Mouse (Mus musculus) hindbrain, embryonic 10.5 days (tissue): ENCODE results near the gene Vamp3. TPM values are rescaled to one million over a fixed set of nuclear protein-coding genes. Genes with fewer than 3 reads are reported as not detected.

Source experiments
- DNase-seq: peaks from one replicate; pipeline ENCODE4 v3.0.0-alpha.2; 2017; ENCODE audit warnings: low spot score
- H3K27ac ChIP-seq: fragments of 300-500 bp; sonication (generic); 2 replicates; pipeline ENCODE4 v1.5.1; 2016; ENCODE audit warnings: mild to moderate bottlenecking, moderate library complexity
- H3K27me3 ChIP-seq: fragments of 300-500 bp; sonication (generic); 2 replicates; pipeline ENCODE4 v1.6.1; 2016; ENCODE audit warnings: mild to moderate bottlenecking; ENCODE audit not compliant: poor library complexity, insufficient read depth, severe bottlenecking
- H3K36me3 ChIP-seq: fragments of 300-500 bp; sonication (generic); 2 replicates; pipeline ENCODE4 v1.6.1; 2016; ENCODE audit warnings: mild to moderate bottlenecking, moderate library complexity
- H3K4me1 ChIP-seq: fragments of 300-500 bp; sonication (generic); replicated peaks from 2 replicates; pipeline ENCODE4 v1.6.1; 2016; ENCODE audit warnings: mild to moderate bottlenecking
- H3K4me3 ChIP-seq: fragments of 300-500 bp; sonication (generic); 2 replicates; pipeline ENCODE4 v1.5.1; 2016; ENCODE audit warnings: mild to moderate bottlenecking, moderate library complexity
- H3K9me3 ChIP-seq: fragments of 300-500 bp; sonication (generic); 2 replicates; pipeline ENCODE4 v1.6.1; 2016; ENCODE audit warnings: mild to moderate bottlenecking, moderate library complexity
- WGBS: fragments of 180-500 bp; shearing (Covaris S2); methylation state at CpG from one replicate; pipeline ENCODE4 v1.1.7; 2016; 5-methylcytosine and 5-hydroxymethylcytosine counted together
- polyA plus RNA-seq: library from polyadenylated mRNA; unstranded; fragments of >200 nt; fragmentation: Nextera tagmentation; extraction: Ambion mirVana; gene quantifications from 2 replicates; pipeline ENCODE4 v1.2.1, GENCODE M21; 2016

Gene Vamp3
- 105 and 123 TPM in 2 replicates for polyA plus RNA-seq

- Histone ChIP-seq H3K4me3 (peak within 1 kb of the TSS; percentile 94), H3K27me3 (no peaks in the 10 kb centered on the region), H3K9me3 (no peaks in the 10 kb centered on the region), H3K36me3 (peaks cover 53% of the 10 kb centered on the region), H3K27ac (peak within 1 kb of the TSS; percentile 95), H3K4me1 (peaks cover 21% of the 10 kb centered on the region)
- WGBS, result under 1% methylated on average over 114 of the region's 114 CpGs
- peak; percentile 99 for DNase-seq
Measured at GRCm38 (mm10) chr4:151057347-151058321, at the start of gene Vamp3. Vamp3 (minus strand) TSS chr4:151057963.

- Histone ChIP-seq H3K27ac (no peak overlapping the region; the same call in 1 of the 2 replicates), H3K4me1 (peaks cover 44% of the 10 kb centered on the region), H3K36me3 (peaks cover 21% of the 10 kb centered on the region), H3K27me3 (peaks cover 35% of the 10 kb centered on the region), H3K4me3 (peak overlapping the region; percentile 94), H3K9me3 (0 out of 2 replicates have a peak, but pooled peaks cover 6% of the 10 kb centered on the region)
- DNase-seq, result peak; percentile 9
- WGBS, result 41% methylated on average over 10 of the region's 10 CpGs
Measured at GRCm38 (mm10) chr4:151106468-151106867, 48.7 kb upstream of the Vamp3 start.

GRCm38 (mm10) chr4:151105886-151106285 is 48.1 kb upstream of the Vamp3 start:
- WGBS, result 88% methylated on average over 6 of the region's 6 CpGs
- 0 out of 2 replicates have a peak, but pooled peaks cover 9% of the 10 kb centered on the region for H3K9me3 ChIP-seq
- no peak for DNase-seq
- no peak overlapping the region for H3K27ac ChIP-seq
- 0 out of 2 replicates have a peak overlapping the region, but pooled peaks have one; percentile 94 for H3K4me3 ChIP-seq
- H3K4me1 ChIP-seq, result peaks cover 44% of the 10 kb centered on the region
- H3K36me3 ChIP-seq, result peaks cover 24% of the 10 kb centered on the region
- peaks cover 29% of the 10 kb centered on the region for H3K27me3 ChIP-seq

- 90% methylated on average over 10 of the region's 10 CpGs for WGBS
- Histone ChIP-seq H3K27ac (no peak overlapping the region), H3K4me3 (no peak overlapping the region), H3K9me3 (0 out of 2 replicates have a peak, but pooled peaks cover 9% of the 10 kb centered on the region), H3K4me1 (peaks cover 41% of the 10 kb centered on the region), H3K27me3 (peaks cover 12% of the 10 kb centered on the region), H3K36me3 (peaks cover 29% of the 10 kb centered on the region)
- DNase-seq, result no peak
Measured at GRCm38 (mm10) chr4:151104147-151104546, 46.4 kb upstream of the Vamp3 start.

GRCm38 (mm10) chr4:151103646-151104045 is 45.9 kb upstream of the Vamp3 start:
- no peak for DNase-seq

GRCm38 (mm10) chr4:151097104-151097438 is 39.3 kb upstream of the Vamp3 start:
- WGBS, result 89% methylated on average over 11 of the region's 11 CpGs
- H3K36me3 ChIP-seq, result peaks cover 31% of the 10 kb centered on the region
- H3K27ac ChIP-seq, result no peak overlapping the region
- no peak overlapping the region for H3K4me3 ChIP-seq
- 0 out of 2 replicates have a peak, but pooled peaks cover 9% of the 10 kb centered on the region for H3K9me3 ChIP-seq
- peaks cover 5% of the 10 kb centered on the region; the same call in 1 of the 2 replicates for H3K4me1 ChIP-seq
- DNase-seq, result no peak
- H3K27me3 ChIP-seq, result no peaks in the 10 kb centered on the region

More at GRCm38 (mm10) chr4:151103646-151104045, 45.9 kb upstream of the Vamp3 start:
- peaks cover 12% of the 10 kb centered on the region for H3K27me3 ChIP-seq
- 0 out of 2 replicates have a peak, but pooled peaks cover 9% of the 10 kb centered on the region for H3K9me3 ChIP-seq
- peaks cover 36% of the 10 kb centered on the region for H3K4me1 ChIP-seq
- H3K4me3 ChIP-seq, result no peak overlapping the region
- H3K27ac ChIP-seq, result no peak overlapping the region
- H3K36me3 ChIP-seq, result peaks cover 29% of the 10 kb centered on the region
- WGBS, result 88% methylated on average over 11 of the region's 11 CpGs

- H3K36me3 ChIP-seq, result peaks cover 27% of the 10 kb centered on the region
- peaks cover 5% of the 10 kb centered on the region; the same call in 1 of the 2 replicates for H3K4me1 ChIP-seq
- no peak overlapping the region for H3K4me3 ChIP-seq
- DNase-seq, result no peak
- no peaks in the 10 kb centered on the region for H3K27me3 ChIP-seq
- H3K27ac ChIP-seq, result no peak overlapping the region
- WGBS, result 90% methylated on average over 18 of the region's 18 CpGs
- 0 out of 2 replicates have a peak, but pooled peaks cover 4% of the 10 kb centered on the region for H3K9me3 ChIP-seq
Measured at GRCm38 (mm10) chr4:151096334-151097103, 38.8 kb upstream of the Vamp3 start.

- DNase-seq, result no peak
- Histone ChIP-seq H3K36me3 (peaks cover 18% of the 10 kb centered on the region), H3K27ac (no peak overlapping the region), H3K27me3 (no peaks in the 10 kb centered on the region), H3K9me3 (no peaks in the 10 kb centered on the region), H3K4me3 (no peak overlapping the region), H3K4me1 (peaks cover 13% of the 10 kb centered on the region)
- WGBS, result 25% methylated on average over 2 of the region's 2 CpGs
Measured at GRCm38 (mm10) chr4:151095207-151095606, 37.4 kb upstream of the Vamp3 start.

GRCm38 (mm10) chr4:151089270-151089669 is 31.5 kb upstream of the Vamp3 start, which contains the start of gene Gm13090:
Gm13090 (plus strand) TSS chr4:151089570.
- Histone ChIP-seq H3K36me3 (peaks cover 61% of the 10 kb centered on the region), H3K27ac (no peak within 1 kb of the TSS), H3K27me3 (no peaks in the 10 kb centered on the region), H3K4me3 (no peak within 1 kb of the TSS), H3K4me1 (peaks cover 8% of the 10 kb centered on the region), H3K9me3 (no peaks in the 10 kb centered on the region)
- no peak for DNase-seq
- 96% methylated on average over 7 of the region's 7 CpGs for WGBS

GRCm38 (mm10) chr4:151088819-151089218 is 31.1 kb upstream of the Vamp3 start:
- peaks cover 8% of the 10 kb centered on the region for H3K4me1 ChIP-seq
- no peak for DNase-seq
- no peak overlapping the region for H3K27ac ChIP-seq
- no peaks in the 10 kb centered on the region for H3K27me3 ChIP-seq
- no peak overlapping the region for H3K4me3 ChIP-seq
- 93% methylated on average over 14 of the region's 14 CpGs for WGBS
- no peaks in the 10 kb centered on the region for H3K9me3 ChIP-seq
- H3K36me3 ChIP-seq, result peaks cover 61% of the 10 kb centered on the region

- Histone ChIP-seq H3K4me3 (no peak overlapping the region), H3K36me3 (peaks cover 72% of the 10 kb centered on the region)
- WGBS, result 98% methylated on average over 1 of the region's 1 CpGs
Measured at GRCm38 (mm10) chr4:151087358-151087757, 29.6 kb upstream of the Vamp3 start.

GRCm38 (mm10) chr4:151083027-151083426 is 25.3 kb upstream of the Vamp3 start:
- Histone ChIP-seq H3K4me1 (no peaks in the 10 kb centered on the region), H3K27me3 (no peaks in the 10 kb centered on the region), H3K9me3 (no peaks in the 10 kb centered on the region), H3K36me3 (peaks cover 100% of the 10 kb centered on the region), H3K27ac (no peak overlapping the region), H3K4me3 (no peak overlapping the region)
- no peak for DNase-seq
- WGBS, result 94% methylated on average over 5 of the region's 5 CpGs

More at GRCm38 (mm10) chr4:151087358-151087757, 29.6 kb upstream of the Vamp3 start:
- Histone ChIP-seq H3K9me3 (no peaks in the 10 kb centered on the region), H3K4me1 (peaks cover 8% of the 10 kb centered on the region), H3K27ac (no peak overlapping the region), H3K27me3 (no peaks in the 10 kb centered on the region)
- DNase-seq, result no peak
